ENCODE assay signal across 8 mouse cellular contexts in genomic region chr10:80538710-80539394, GRCm38 (mm10). TPM values are rescaled to one million over a fixed set of nuclear protein-coding genes. Genes with fewer than 3 reads are reported as not detected.
DNase-seq lines count a peak whose midpoint lies in the region; ATAC-seq lines count a peak whose summit lies in the region.

Gene Atp8b3, minus strand, starts transcription at chr10:80539124.

- ATAC-seq in intestine, embryonic 14.5 days (replicated peaks; ENCODE audit: low FRiP score, low TSS enrichment, low read depth) = peak; percentile 87
- peak; percentile 94 for ATAC-seq in liver, embryonic 16.5 days (ENCODE audit: low read depth)
- ATAC-seq in neural tube, embryonic 11.5 days (ENCODE audit: insufficient read depth, low FRiP score, low TSS enrichment) = peak; percentile 78

- DNase-seq in layer of hippocampus, adult 9-11 months = peak; percentile 55
- no peak for DNase-seq in layer of hippocampus, adult 8-10 months (ENCODE audit: low spot score in 2 of 2)
- DNase-seq in c-Kit-positive CD71-positive TER-119-negative erythroid progenitor cells, embryonic 14.5 days (ENCODE audit: low read depth) = peak; percentile 100
- peak; percentile 59 for DNase-seq in gastrocnemius, postnatal 10 days
- peak; percentile 80 for DNase-seq in intestine, embryonic 14.5 days (ENCODE audit: low spot score)
- DNase-seq in neural tube, embryonic 11.5 days (ENCODE audit: low spot score) = peak; percentile 79
- peak; percentile 62 to 77 for DNase-seq in thymus, adult 18-20 months

- 0 out of 2 replicates have a peak, but pooled peaks cover 4% of the 10 kb centered on the region for H3K4me1 ChIP-seq in intestine, embryonic 14.5 days (replicated peaks; ENCODE audit: control insufficient read depth, insufficient read depth, low read length)
- peaks cover 52% of the 10 kb centered on the region for H3K4me1 ChIP-seq in liver, embryonic 16.5 days (ENCODE audit: control insufficient read depth, low read depth, low read length)
- no peaks in the 10 kb centered on the region for H3K4me1 ChIP-seq in neural tube, embryonic 11.5 days (ENCODE audit: control insufficient read depth, insufficient read depth, low read length)

- H3K9ac ChIP-seq in intestine, embryonic 14.5 days (ENCODE audit: low read length) = no peak within 1 kb of the TSS
- H3K9ac ChIP-seq in liver, embryonic 16.5 days (ENCODE audit: low read depth, low read length) = peak within 1 kb of the TSS; percentile 61
- H3K9ac ChIP-seq in neural tube, embryonic 11.5 days (ENCODE audit: low read length) = no peak within 1 kb of the TSS

- 2% methylated on average over 30 of the region's 30 CpGs for WGBS in intestine, embryonic 14.5 days
- 2% methylated on average over 30 of the region's 30 CpGs for WGBS in liver, embryonic 16.5 days (ENCODE audit: insufficient replicate concordance)
- WGBS in neural tube, embryonic 11.5 days = 1% methylated on average over 30 of the region's 30 CpGs

- H3K4me2 ChIP-seq in intestine, embryonic 14.5 days (ENCODE audit: low read length) = peak within 1 kb of the TSS; percentile 32
- H3K4me2 ChIP-seq in liver, embryonic 16.5 days (ENCODE audit: low read depth, low read length) = peak within 1 kb of the TSS; percentile 81
- H3K4me2 ChIP-seq in neural tube, embryonic 11.5 days (ENCODE audit: low read depth) = 0 out of 2 replicates have a peak within 1 kb of the TSS, but pooled peaks have one; percentile 7

- peaks cover 25% of the 10 kb centered on the region for H3K36me3 ChIP-seq in intestine, embryonic 14.5 days (ENCODE audit: control insufficient read depth, insufficient read depth, low read length)
- H3K36me3 ChIP-seq in liver, embryonic 16.5 days (ENCODE audit: control insufficient read depth, insufficient read depth) = peaks cover 20% of the 10 kb centered on the region
- H3K36me3 ChIP-seq in neural tube, embryonic 11.5 days (ENCODE audit: control insufficient read depth, insufficient read depth, low read length) = peaks cover 12% of the 10 kb centered on the region

- H3K4me3 ChIP-seq in intestine, embryonic 14.5 days (ENCODE audit: low read depth, low read length) = no peak within 1 kb of the TSS
- peak within 1 kb of the TSS; percentile 56 for H3K4me3 ChIP-seq in liver, embryonic 16.5 days (ENCODE audit: low read depth, low read length)
- H3K4me3 ChIP-seq in neural tube, embryonic 11.5 days (ENCODE audit: low read depth, low read length) = no peak within 1 kb of the TSS

- H3K27ac ChIP-seq in intestine, embryonic 14.5 days (ENCODE audit: low read depth) = no peak within 1 kb of the TSS
- peak within 1 kb of the TSS; percentile 67; the same call in 1 of the 2 replicates for H3K27ac ChIP-seq in liver, embryonic 16.5 days (ENCODE audit: low read length)
- no peak within 1 kb of the TSS for H3K27ac ChIP-seq in neural tube, embryonic 11.5 days (ENCODE audit: low read depth, low read length)

- peaks cover 29% of the 10 kb centered on the region for H3K27me3 ChIP-seq in intestine, embryonic 14.5 days (replicated peaks; ENCODE audit: control insufficient read depth, insufficient read depth, low read length)
- H3K27me3 ChIP-seq in liver, embryonic 16.5 days (ENCODE audit: control insufficient read depth, insufficient read depth, low read depth, low read length) = no peaks in the 10 kb centered on the region; the same call in 1 of the 2 replicates
- H3K27me3 ChIP-seq in neural tube, embryonic 11.5 days (ENCODE audit: control insufficient read depth, insufficient read depth, low read length) = peaks cover 21% of the 10 kb centered on the region

- no peaks in the 10 kb centered on the region for H3K9me3 ChIP-seq in intestine, embryonic 14.5 days (ENCODE audit: control insufficient read depth, low read length)
- no peaks in the 10 kb centered on the region for H3K9me3 ChIP-seq in liver, embryonic 16.5 days (replicated peaks; ENCODE audit: control insufficient read depth, low read length)
- H3K9me3 ChIP-seq in neural tube, embryonic 11.5 days (ENCODE audit: control insufficient read depth, low read length) = no peaks in the 10 kb centered on the region

RNA-seq across cellular contexts. Expression of gene Atp8b3, which starts in this region (rescaled TPM):
- total RNA-seq in layer of hippocampus, adult 8-10 months (2022) = 1 to 10 TPM in 1 of 4 experiments, under 1 TPM in 3; 0.11 to 1.2 (median 0.17) TPM
- total RNA-seq in gastrocnemius, postnatal 10 days (2021) = not detected
- polyA plus RNA-seq in intestine, embryonic 14.5 days (2014; fragmentation: Nextera tagmentation; extraction: Ambion mirVana) = 0.18 and 0.32 TPM in 2 replicates
- polyA plus RNA-seq in liver, embryonic 16.5 days (2015; fragmentation: Nextera tagmentation; extraction: Ambion mirVana) = 0.02 TPM in 1 of 2 replicates, not detected in the other
- 0.84 and 0.96 TPM in 2 replicates for polyA plus RNA-seq in neural tube, embryonic 11.5 days (2014; fragmentation: Nextera tagmentation; extraction: Ambion mirVana)

Comparison
In these comparisons a context has a peak if more than half of its experiments do, and no peak if none do; other contexts are left out.
1. DNase-seq: peak in layer of hippocampus, adult 9-11 months (single experiment), c-Kit-positive CD71-positive TER-119-negative erythroid progenitor cells, embryonic 14.5 days (single experiment) and thymus, adult 18-20 months (2 of 2); none in layer of hippocampus, adult 8-10 months (0 of 2).
2. Peak in DNase-seq in gastrocnemius, postnatal 10 days; RNA of the gene not detected or under 1 TPM.
3. Peak in DNase-seq, ATAC-seq and H3K4me2 ChIP-seq in intestine, embryonic 14.5 days; RNA of the gene not detected or under 1 TPM.
4. Peak in ATAC-seq, H3K4me3 ChIP-seq, H3K27ac ChIP-seq, H3K9ac ChIP-seq and H3K4me2 ChIP-seq in liver, embryonic 16.5 days; RNA of the gene not detected or under 1 TPM.
5. Peak in DNase-seq, ATAC-seq and H3K4me2 ChIP-seq in neural tube, embryonic 11.5 days; RNA of the gene not detected or under 1 TPM.
6. H3K4me2 ChIP-seq: peak in every context shown above with its lines; median percentile 81 in liver, embryonic 16.5 days; 32 in intestine, embryonic 14.5 days; 7 in neural tube, embryonic 11.5 days.
7. Peak in every context shown above with its lines, with median percentiles within 50 percentile points of each other: ATAC-seq.